Mouse (Mus musculus) cerebellum, adult 2 months (tissue): ENCODE measurements around the gene Hdgf.

Experiments used
- CTCF ChIP-seq: fragments of 200-500 bp; IDR thresholded peaks from 2 replicates; pipeline ENCODE4 v1.5.1; 2011; ENCODE audit warnings: low read depth, mild to moderate bottlenecking, control low read depth, low read length, moderate library complexity, borderline replicate concordance; ENCODE audit not compliant: insufficient read depth
- POLR2A ChIP-seq: fragments of 200-500 bp; IDR thresholded peaks from 2 replicates; pipeline ENCODE4 v1.6.1; 2011; ENCODE audit warnings: low read length, control low read depth, borderline replicate concordance; ENCODE audit not compliant: insufficient read depth

- TF ChIP-seq CTCF (no peak), POLR2A (no peak)
Observed at GRCm38 (mm10) chr3:87948378-87949265, 42.5 kb downstream of the Hdgf start, which contains the start of gene Crabp2.
